Mouse (Mus musculus) ES-E14 (cell line): ENCODE measurements around the gene Rtl8b.

Experiments
- CHD2 ChIP-seq: IDR thresholded peaks from 2 replicates; pipeline ENCODE4 v1.6.1; 2014; ENCODE audit warnings: mild to moderate bottlenecking, low read depth, low read length, inconsistent platforms
- HCFC1 ChIP-seq: IDR thresholded peaks from 2 replicates; pipeline ENCODE4 v1.6.1; 2012; ENCODE audit warnings: low read length, inconsistent platforms, borderline replicate concordance; ENCODE audit not compliant: insufficient read depth
- MAFK ChIP-seq: IDR thresholded peaks from 2 replicates; pipeline ENCODE4 v1.6.1; 2014; ENCODE audit warnings: mild to moderate bottlenecking, low read depth, low read length, inconsistent platforms; ENCODE audit not compliant: insufficient read depth

DNA sequence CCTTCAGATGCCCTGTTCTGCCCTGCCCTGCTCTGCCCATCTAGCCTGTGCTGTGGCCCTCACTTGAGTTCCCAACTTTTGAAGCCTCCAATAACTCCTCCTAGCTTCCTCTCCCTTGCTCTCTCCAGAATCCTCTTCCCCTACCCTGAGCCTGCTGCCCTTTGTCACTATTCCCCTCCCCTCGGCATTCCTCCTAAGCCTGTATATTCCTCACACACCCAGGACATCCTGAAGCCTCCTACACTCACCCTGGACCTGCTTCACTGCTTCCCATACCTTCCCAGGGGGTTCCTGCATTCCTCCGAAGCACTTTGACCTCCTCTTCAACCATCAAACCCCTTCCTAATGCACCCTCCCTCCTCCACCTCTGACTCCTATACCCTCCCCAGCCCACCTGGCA, 21.9 kb upstream of the Rtl8b start:
- TF ChIP-seq MAFK (no peak), HCFC1 (no peak), CHD2 (no peak)
